Mouse (Mus musculus) T-helper 17 cell (primary cell): ENCODE measurements around the gene Gm45062.
"Not testable (repeated sequence)": the region's sequence is repeated elsewhere in the genome, so short reads cannot be mapped to it uniquely, and the experiment has no call there.

Experiments
- in situ Hi-C, 2 experiments: fragments of 300-600 bp; cut with MboI, MseI; formaldehyde crosslinking; loops; 1 replicate in 1 of 2; 2 replicates in 1 of 2; pipeline ENCODE4 v1.15.1; 2025; ENCODE audit warnings: high pct_unique_total_duplicates in 2 of 2

The Gm45062 gene

DNA sequence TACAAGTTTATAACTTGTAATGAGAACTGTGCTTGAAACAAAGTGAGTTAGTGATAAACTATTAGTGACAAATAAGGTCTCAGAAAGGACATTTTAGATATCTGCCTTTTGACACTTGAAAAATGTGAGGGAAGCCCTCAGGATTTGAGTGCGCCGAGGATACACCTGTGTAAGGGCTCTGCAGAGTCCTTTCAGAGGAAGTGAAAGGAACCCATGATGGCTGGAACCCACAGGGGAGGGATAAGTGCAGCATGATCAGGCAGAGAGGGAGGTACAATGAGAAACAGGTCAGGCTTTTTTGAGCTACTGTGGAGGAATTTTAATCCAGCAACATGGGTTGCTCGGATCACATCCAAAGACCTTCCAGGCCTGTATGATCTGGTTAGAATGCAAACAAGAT lies 239.7 kb downstream of the Gm45062 start:
- in situ Hi-C loops = loop anchor here (5.0 to 10.0 kb wide), 3 partner anchors 222 to 644 kb away; no protein-coding TSS in a partner anchor

DNA sequence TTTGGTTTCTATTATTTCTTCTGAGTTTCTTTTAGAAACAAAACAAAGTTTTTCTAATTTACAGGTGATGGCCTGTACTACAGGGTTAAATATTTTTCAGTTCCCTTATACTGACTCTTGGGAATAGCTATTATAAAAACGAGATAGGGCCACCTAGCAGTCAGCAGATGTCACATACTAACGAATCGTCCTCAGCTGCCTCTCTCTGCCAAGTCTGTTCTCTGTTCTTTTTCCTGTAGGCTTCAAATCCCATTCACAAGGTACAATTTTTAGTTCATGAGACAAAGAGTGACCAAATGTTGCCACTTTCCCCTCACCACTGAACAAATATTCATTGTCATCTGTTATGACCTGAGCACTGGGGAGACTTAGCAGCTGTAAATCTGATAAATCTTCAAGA lies 244.7 kb downstream of the Gm45062 start:
- in situ Hi-C loops = no loop called here

DNA sequence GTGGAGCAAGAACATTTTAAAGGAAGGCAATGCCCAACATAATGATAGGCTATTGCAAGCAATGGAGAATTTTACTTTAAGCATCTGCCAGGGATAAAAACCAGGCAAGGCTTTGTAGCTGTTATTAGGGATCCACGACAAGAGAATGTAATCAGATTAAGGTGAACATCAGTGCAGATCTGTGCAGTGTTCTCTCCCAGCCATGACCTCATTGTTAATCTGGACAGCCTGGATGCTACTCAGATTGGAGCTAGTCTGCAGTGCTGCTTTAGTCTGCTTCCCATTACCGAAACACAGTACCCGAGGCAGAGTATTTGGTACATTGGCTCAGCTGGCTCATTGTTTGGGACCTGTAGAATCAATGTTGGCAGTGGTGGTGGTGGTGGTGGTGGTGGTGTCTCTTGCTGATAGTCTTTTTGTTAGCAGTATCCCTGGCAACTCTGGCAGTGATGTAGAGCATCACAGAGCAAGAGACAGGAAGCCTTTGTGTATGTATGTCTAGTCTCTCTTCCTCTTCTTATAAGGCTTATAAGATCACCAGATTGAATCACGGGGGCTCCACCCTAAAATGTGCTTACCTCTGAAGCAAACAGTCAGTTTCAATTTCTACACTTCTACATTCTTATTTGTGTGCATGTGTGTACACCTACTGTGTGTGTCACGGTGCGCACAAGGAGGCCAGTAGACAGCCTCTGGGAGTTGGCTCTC lies 245.4 kb downstream of the Gm45062 start:
- in situ Hi-C loops = no loop called here

DNA sequence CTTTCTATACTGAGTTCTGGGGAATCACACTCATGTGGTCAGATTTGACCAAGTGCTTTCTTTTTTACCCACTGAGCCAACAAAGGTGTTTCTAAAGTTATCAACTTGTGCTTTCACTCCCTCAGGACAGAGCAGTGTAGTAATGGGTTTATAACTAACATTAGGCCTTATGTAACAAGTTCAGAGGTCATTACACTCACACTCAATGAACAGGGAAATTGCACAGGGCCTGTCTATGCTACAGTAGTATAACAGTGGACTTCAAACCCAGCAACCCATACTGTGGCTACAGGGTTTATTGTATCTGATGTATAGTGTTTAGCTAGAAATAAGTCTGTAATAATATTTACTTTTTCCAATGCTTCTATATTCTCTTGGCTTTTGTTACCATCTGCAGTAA lies 247.4 kb downstream of the Gm45062 start:
- in situ Hi-C loops = no loop called here

DNA sequence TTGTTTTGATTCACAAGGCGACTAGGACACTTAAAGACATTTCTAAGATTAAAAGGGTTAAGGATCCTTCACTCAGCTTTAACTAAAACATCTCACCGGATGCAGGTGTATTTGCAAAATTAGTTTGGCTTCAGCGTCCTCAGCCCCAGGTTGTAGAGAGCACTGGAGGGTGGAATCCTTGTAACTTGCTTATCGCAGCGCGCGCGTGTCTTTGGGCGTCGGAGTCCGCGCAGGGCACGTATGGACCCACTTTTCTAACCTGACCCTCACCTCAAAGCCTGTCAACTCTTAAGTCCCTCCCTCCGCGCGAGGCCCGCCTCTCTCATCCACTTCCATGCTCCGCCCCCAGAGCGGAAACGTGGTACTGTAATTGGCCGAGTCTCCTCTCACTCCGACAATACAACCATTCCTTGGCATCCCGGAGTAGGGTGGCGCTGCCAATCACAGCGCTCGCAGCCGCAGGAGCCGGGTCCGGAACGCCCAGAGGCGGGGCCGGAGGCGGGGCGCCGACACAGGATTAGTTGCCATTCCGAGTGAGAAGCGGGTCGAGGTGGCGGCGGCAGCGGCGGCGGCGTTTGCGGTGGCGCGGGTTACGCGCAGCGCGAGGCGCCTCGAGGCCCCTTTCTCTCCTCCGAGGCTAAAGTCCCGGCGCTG lies 249.8 kb downstream of the Gm45062 start:
- in situ Hi-C loops = no loop called here

DNA sequence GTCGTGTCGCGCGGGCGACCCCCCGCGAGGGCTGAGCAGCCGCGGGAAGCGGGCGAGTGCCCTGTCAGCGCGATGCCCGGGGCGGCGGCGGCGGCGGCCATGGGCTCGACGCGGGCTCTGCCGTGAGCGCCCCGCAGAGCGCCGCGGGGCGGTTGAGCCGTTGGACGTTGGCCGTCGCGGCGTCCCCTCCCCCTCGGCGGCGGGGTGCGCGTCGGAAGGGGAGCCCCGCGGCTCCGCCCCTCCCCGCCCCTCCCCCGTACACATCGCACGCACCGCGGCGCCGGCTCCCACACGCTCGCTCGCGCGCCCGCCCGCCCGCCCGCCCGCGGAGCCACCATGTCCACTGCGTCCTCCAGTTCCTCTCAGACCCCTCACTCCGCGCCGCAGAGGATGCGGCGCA lies 250.3 kb downstream of the Gm45062 start, which contains the start of gene Glcci1:
Glcci1 (plus strand) TSS at position 50 of the 400 bp plus-strand sequence.
- in situ Hi-C loops = no loop called here

DNA sequence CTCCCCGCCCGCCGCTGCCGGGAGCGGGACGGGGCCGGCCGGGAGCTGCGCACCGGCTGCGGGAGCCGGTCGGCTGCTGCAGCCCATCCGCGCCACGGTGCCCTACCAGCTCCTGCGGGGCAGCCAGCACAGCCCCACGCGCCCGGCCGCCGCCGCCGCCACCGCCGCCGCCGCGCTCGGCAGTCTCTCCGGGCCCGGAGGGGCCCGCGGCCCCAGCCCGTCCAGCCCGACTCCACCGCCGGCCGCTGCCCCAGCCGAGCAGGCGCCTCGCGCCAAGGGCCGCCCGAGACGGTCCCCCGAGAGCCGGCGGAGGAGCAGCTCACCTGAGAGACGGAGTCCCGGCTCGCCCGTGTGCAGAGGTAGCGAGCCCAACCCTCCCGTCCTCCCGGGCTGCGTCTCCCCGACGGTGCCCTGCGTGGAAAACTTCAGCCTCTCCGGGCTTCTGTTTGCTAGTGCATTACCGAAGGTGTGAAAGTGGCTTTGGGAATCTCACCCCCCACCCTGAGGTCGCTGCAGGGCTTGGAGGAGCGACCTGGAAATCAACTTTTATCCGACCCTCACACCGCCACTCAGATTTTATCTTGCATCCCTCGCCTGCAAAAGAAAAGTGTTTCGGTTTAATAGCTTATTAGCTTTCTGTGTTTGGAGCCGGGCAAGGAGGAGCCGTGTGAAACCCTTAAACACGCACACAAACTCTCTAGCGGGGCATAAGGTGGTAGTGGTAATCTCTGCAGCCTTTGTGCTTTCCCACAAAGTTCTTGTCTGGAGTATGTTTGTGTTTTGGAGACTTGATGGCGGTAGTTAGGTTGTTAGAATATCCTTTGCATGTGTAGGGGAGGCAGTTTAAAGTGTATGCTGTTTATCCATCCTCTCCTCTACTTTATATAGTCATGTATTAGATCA lies 251.0 kb downstream of the Gm45062 start:
- in situ Hi-C loops = no loop called here

DNA sequence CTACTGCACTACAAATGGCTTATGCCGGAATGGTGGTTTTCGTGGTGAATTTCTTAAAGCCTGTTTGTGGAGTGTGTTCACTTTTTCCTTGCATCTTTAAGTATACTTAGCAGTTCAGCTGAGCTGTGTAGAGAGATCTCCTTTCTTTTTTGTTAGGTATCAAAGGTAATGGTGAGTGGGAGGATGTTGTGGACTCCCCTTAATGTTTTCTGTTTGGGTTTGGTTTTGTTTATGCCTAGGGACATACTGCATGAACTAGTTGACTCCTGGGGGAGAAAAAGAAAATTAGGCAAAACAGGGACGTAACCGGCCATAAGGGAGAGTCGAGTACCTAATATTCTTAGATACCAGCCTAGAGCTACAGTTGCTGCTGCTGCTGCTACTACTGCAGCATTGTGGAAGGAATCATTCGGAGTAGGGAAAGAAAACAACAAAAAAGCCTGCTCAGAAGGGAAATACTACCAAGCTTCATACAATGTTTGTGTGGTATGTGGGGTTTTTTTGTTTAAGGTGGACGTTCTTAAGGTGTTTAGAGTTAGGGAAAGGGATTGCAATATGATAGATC lies 251.7 kb downstream of the Gm45062 start:
- in situ Hi-C loops = no loop called here

DNA sequence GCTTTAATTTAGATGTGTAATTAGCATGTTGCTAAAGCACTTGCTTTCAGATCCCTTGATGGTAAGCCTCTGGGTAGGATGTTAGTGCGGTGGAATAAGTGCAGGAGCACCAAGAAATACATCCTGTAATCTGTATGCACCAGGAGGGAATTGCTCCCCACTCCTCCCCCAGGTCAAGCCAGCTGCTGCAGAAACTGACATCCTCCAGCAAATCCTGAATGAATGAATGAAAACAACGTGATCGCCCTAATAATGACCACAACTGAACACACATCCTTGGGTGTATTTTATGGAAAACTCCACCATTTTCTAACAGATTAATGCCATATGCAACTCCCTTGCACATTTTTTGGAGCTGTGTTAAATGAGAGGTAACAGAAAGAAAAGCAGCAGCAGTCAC lies 252.2 kb downstream of the Gm45062 start:
- in situ Hi-C loops = no loop called here

DNA sequence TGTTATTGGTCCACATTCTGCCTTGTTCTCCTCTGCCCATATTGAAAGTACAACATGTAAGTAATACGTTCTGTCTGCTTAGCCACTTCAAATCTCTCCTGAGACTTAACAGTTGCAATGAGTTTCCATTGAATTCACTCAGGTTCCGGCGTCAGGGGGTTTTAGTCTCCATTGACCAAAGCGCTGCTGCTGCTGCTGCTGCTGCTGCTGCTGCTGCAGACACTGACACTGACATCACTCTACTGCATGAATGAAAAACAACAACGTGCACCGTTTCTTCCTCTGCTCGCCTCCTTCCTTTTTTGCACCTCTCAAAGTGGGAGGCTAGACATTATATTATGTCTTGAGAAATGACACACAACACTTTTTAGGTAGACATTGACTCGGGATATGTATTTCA lies 253.2 kb downstream of the Gm45062 start:
- in situ Hi-C loops = no loop called here

DNA sequence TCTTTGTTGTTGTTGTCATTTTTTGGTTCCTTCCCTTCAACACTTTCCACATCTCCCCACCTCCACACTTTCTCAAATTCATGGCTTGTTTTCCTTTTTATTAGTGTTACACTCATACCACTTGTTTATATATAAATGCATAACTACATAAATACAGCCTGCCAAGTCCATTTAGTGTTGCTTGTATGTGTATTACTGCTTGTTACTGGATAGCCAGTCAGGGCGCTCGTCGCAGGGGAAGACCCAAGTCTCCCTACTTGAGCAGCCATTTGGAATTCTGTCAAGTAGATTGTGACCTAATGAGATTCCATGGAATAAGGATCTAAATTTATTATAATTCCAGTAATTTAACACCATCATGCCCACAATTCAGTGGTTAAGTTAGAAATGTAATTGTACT lies 260.4 kb downstream of the Gm45062 start:
- in situ Hi-C loops = loop anchor here in 1 of 2 experiments (5.0 kb wide), 1 partner anchor 213 kb away; no protein-coding TSS in a partner anchor

DNA sequence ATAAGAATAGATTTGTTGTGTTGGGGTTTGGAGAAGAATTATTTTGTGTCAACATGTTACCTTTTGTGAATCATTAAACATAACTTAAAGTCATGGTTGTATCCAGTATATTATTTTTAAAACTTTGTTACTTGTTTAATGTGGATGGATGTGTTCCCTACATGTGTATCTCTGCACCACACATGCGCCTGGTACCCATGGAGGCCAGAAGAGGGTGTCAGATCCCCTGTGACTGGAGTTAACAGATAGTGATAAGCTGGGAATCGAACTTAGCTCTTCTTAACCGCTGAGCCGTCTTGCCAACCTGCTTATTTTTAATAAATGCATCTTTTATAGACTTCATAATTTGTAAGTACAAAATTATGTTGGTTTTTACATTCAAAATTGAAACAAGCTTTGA lies 262.0 kb downstream of the Gm45062 start:
- in situ Hi-C loops = loop anchor here in 1 of 2 experiments (5.0 kb wide), 1 partner anchor 211 kb away; no protein-coding TSS in a partner anchor

DNA sequence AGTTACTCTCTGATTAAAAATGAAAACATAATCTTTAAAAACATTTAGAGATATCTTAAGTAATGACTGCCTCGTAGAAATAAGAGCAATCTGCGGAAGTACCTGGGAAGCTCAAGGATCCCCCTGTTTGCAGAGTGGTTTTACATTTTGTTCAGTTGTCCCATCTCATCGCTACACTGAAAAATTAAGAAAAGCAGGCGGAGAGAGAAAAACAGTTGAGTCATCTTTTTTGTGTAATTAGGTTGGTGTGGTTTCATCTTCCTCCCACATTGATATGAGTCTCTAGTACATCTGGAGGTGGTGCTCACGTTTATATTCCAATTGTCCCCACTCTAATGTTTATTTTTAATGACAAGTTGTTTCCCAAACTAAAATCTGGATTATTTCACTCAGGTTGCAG lies 265.5 kb downstream of the Gm45062 start:
- in situ Hi-C loops = loop anchor here in 1 of 2 experiments (5.0 kb wide), 1 partner anchor 208 kb away; no protein-coding TSS in a partner anchor

DNA sequence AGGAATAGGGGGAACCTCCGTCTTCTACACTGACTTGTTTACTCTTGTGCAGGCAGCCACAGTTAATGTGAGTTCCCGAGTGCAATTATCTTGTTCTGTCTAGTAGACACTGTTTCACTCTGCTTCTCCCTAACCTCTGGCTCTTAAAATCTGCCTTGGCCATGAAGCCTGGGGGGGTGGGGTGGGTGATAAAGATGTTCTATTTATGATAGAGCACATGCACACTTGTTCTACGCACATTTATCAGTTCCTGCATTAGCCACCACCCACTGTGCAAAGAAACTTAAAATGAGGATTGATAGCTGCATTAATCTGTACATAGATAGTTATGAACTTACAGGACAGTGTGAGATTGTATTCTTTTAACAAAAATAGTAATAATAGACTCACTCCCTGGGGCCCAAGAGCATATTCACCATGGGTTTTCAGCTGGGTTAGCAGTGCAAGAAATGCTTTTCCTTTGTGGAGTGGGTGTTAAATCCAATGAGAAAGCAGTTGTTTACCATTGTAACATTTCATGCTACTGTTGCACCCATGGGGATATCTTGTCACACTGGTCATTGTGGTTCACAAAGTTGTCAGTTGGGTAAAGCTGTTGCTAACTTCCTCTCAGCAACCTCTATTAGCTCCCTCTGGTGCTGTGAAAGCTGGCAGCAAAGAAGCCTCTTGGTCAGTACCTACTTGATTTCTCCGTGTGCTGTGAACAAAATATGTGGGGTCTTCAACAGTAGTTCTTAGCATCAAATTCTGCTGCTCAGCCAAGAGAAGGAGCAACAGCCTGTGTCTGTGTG lies 272.0 kb downstream of the Gm45062 start:
- in situ Hi-C loops = no loop called here

DNA sequence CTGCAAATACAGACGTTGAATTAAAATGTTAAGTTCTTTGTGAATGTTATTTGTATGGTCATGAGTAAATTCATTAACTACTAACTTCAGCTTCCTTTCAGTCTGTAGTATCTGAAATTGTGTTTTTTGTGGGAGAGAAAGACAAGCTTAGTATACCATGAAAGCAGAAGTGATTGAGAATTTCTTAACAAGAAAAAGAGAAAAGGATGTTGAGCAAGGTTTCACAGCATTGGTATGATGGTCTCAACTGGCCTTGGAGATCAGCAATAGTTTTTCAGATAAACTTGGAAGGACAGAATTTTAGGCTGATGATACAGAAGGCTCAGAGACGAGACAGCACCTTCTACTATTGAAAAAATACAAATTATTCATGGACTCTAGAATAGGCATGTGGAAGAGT lies 277.7 kb downstream of the Gm45062 start:
- in situ Hi-C loops = no loop called here

DNA sequence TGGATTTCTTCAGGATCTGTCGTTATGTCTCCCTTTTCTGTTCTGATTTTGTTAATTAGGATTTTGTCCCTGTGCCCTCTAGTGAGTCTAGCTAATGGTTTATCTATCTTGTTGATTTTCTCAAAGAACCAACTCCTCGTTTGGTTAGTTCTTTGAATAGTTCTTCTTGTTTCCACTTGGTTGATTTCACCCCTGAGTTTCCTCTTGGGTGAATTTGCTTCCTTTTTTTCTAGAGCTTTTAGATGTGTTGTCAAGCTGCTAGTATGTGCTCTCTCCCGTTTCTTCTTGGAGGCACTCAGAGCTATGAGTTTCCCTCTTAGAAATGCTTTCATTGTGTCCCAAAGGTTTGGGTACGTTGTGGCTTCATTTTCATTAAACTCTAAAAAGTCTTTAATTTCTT lies 282.3 kb downstream of the Gm45062 start:
- in situ Hi-C loops = not testable (repeated sequence)

DNA sequence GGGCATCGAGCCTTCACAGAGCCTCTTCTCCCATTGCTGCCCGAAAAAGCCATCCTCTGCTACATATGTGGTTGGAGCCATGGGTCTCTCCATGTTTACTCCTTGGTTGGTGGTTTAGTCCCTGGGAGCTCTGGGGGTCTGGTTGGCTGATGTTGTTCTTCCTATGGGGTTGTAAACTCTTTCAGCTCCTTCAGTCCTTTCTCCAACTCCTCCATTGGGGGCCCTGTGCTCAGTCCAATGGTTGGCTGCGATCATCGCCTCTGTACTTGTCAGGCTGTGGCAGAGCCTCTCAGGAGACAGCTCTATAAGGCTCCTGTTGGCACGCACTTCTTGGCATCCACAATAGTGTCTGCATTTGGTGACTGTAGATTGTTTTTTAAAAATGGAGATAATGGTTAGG lies 285.6 kb downstream of the Gm45062 start:
- in situ Hi-C loops = no loop called here

DNA sequence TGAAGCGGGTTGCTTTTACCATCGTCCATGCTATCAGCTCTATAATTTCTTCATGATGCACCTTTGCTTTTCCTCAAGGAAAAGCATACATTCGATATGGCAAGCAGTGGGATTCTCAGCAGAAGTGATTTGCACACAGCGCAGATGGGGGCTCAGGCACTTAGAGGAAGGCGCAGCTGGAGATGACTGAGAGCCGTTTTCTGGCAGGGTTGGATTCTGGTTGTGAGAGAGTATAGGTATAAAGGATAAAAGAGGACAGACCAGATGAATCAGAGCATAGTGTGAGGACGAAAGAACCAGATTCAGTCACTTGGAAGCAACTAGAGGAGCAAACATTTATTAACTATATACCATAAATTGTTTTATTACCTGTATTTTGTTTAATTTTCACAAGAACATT lies 286.5 kb downstream of the Gm45062 start:
- in situ Hi-C loops = no loop called here

DNA sequence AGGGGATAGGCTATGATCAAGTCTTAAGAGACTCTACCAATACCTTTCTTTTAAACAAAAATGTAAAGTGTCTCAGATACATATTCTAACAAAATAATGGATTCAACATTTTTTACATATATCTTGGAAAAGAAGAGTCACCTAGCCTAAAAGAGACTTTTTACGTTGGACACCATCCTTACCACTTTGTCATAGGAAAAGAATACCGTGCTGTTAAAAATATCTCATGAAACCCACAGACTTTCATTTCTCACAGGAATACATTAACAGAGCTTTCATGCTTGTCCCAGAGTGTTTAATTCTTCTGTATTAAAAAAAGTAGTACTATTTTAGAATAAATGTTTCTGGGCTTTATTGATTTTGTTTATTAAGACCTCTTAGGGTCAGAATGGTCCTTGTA lies 291.9 kb downstream of the Gm45062 start:
- in situ Hi-C loops = no loop called here

DNA sequence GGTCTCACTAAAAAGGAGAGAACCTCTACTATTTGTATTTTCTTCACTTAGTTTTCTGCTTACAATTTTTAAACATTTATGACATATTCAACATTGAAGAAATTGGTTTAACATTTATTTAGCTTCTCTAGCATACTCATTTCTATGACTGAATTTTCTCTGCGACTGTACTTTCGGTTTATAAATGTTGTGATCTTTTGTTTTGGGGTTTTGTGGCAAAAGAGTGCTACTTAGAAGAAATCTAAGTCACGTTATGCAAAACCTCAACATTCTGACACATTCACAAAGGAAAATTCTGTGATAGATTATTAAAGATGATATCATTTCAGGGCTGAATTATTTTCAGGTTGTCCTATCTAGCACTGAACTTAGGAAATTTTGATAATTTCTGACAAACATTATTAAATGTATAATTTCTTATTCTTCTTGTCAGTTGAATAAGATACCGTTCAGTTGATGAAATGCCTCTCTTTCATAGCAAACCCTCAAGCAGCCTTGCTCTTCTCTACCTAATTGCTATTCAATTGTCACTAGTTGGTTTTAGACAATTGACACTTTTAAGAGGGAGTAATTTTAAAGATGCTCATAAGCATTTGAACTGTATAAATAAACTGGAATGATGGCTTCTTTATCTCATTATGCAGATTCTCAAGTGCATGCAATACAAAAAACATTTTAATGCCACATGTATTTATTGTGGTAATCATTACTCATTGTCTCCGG lies 297.8 kb downstream of the Gm45062 start:
- in situ Hi-C loops = no loop called here
